Mouse (Mus musculus): ENCODE measurements around the gene Dcaf7.
A peak's percentile ranks its signal among the peaks of the same experiment; 100 is the strongest.

The Dcaf7 gene

GRCm38 (mm10) chr11:106045256-106045655 lies 8.6 kb downstream of the Dcaf7 start:
- no peak for DNase-seq

GRCm38 (mm10) chr11:106045780-106046179 lies 9.1 kb downstream of the Dcaf7 start:
- DNase-seq, result no peak

DNA sequence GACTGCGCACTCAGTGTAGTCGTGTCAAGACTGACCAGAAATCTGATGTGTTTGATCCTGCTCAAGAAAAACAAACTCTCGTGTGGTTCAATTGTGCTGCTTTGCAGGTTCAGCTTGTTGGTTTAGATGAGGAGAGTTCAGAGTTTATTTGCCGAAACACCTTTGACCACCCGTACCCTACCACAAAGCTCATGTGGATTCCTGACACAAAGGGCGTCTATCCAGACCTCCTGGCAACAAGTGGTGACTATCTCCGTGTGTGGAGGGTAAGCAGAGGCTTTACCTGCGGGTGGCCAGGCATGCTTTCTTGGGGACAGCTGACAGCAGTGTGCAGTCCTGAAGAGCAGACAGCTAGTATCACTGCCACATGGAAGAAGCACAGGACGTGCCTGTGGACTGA lies 9.9 kb downstream of the Dcaf7 start:
- DNase-seq, result no peak

GRCm38 (mm10) chr11:106053921-106054320 lies 17.2 kb downstream of the Dcaf7 start:
- DNase-seq, result no peak

GRCm38 (mm10) chr11:106054600-106054999 lies 17.9 kb downstream of the Dcaf7 start:
- DNase-seq, result no peak

DNA sequence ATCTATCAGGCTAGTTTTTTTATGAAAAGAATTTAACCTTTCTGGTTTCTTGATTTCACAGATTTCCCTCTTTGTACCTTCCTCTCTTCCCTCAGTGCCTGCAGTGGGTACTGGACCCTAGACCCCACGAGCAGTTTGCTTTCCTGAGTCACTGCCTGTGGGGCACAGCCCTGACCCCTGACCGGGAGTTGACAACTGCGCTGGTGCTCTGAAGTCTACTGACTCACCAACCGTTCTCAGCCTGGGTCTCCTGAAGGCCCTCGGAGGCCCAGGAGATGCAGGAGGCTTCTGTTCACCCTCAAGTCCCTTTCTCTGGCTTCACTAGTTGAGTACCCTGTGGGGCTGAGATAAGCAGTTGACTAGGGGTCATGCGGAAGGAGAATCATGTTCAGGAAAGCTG lies 18.7 kb downstream of the Dcaf7 start:
- no peak for DNase-seq

DNA sequence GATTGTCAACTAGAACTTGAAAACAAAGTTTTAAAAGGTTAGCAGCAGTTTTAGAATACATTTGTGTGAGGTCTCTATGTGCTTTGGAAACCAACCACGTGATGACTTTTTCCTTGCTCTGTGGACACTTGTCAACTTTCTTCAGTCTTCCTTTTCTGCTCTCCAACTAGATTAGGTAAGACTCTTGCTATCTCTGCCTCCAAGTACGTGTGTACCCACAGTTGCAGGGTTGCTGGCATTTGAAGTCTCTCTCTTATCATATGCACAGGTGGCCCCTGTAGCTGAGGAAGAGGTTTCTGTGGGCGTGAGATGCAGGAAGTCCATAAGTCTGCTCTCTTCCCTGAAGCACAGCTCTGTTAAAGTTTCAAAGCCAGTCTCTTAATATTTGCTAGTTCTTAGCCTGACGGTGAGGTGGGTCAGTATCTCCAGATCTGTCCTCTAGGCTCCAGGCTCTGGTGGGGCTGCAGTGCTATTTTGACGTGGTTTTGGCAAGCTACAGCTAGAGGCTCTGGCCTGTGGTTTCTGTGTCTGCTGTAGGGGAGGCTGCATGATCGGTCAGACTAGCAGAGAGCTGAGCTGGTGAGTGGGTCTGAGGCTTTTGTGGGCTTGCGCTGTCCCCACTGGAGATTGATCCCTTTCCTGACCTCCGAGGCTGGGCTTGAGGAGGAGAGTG lies 20.3 kb downstream of the Dcaf7 start:
- no peak for DNase-seq

DNA sequence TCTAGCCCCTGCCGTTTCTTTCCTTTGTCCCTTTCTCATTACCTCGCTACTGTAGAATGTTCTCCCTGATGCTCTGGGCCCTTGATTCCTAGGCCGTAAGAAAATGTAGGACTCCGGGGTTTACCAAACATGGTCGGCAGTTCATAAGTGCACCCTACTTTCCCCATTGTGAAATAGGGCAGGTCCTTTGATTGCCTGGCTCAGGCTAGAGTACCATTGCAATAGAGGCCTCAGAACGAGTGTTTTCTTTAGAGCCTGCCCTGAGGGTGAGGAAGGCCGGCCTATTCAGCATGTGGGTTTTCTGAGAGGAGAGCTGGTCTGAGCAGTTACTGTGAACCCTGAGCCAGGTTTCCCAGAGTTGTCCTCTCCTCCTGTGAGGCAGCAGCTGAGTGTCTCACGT lies 21.3 kb downstream of the Dcaf7 start:
- no peak for DNase-seq

DNA sequence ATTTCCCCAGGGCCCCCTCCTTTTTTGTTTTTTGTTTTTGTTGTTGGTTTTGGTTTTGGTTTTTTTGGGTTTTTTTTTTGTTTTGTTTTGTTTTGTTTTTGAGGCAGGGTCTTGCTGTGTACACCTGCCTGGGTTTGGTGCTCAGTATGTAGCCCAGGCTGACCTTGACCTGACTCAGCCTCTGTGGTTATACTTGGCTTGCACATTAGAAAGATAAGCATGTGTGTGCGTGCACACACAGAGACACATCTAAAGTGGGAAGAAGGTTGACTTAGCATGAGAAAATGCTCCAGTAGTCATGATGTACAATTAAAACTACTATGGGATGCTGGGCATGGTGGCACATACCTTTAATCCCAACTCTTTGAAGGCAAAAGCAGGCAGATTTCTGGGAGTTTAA lies 23.9 kb downstream of the Dcaf7 start:
- no peak for DNase-seq

GRCm38 (mm10) chr11:106061311-106061710 lies 24.6 kb downstream of the Dcaf7 start:
- DNase-seq, result no peak

GRCm38 (mm10) chr11:106063756-106064155 lies 27.1 kb downstream of the Dcaf7 start:
- DNase-seq, result no peak

GRCm38 (mm10) chr11:106065073-106065922 lies 28.6 kb downstream of the Dcaf7 start:
- DNase-seq, result no peak

DNA sequence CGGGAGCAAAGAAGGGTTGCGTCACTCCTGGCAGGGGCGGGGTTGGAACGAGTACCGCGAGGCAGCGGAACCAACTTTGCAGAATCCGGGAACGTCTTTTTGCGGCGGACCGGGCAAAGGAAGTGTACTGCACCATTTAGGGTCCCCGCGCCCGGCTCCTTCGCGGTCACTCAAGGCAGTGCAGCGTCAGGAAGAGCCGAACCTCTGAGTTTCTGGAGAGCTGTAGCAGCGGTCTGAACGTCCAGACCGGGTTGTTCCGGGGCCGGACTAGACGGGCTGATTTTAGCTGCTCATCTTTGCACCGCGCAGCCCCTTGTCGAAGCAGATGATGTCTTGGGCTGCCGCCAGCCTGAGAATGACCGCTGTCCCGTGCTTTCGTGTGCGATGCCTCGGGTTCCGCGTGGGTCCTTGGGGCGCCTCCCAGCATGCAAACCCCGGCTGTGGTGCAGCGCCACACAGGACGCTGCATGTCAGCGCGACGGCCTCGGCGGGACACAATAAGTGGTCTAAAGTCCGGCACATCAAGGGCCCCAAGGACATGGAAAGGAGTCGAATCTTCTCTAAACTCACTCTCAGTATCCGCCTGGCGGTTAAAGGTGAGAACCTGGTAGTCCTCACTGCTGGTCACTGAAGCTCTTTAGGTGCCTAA lies 29.4 kb downstream of the Dcaf7 start, which contains the start of gene Taco1:
Gene Taco1 (plus strand): TSS at position 139 of the 649 bp plus-strand sequence.
- DNase-seq, result peak; percentile 98

DNA sequence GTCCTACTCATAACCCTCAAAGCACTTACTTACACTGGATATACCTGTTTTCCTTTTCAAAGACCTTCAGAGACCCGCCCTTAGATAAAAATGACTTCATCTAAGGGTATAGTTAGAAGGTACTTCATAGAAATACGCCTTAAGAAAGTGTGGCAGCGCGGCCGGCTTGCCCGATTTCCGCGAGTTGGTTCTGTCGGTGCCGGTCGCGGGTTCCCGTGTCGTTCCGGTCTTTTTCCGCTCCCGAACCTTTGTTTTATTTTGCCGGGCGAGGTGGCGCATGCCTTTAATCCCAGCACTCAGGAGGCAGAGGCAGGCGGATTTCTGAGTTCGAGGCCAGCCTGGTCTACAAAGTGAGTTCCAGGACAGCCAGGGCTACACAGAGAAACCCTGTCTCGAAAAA lies 29.9 kb downstream of the Dcaf7 start:
- DNase-seq, result peak; percentile 62 to 67

DNA sequence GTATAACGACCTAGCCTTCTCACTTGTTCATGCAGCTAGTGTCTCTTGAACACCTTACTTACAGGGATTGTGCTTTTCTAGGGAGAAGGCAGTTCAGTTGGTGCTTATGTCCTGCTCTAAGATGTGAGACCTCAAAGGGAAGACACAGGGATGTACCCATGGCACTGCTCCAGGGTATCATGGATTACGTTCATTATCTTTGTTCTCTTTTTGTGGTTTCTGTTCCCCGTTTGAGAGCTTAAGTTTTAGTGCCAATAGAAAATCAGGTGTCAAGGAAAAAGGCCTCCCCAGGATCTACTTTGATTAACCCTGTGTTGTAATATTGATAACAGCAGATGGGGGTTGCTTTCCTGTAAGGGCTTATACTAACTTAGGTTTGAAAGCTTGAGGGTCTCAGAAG lies 37.1 kb downstream of the Dcaf7 start:
- no peak for DNase-seq

GRCm38 (mm10) chr11:106076321-106076720 lies 39.6 kb downstream of the Dcaf7 start:
- peak; percentile 75 to 81 for DNase-seq

- DNase-seq, result peak; percentile 99 to 100
Measured at GRCm38 (mm10) chr11:106083708-106084701, 47.3 kb downstream of the Dcaf7 start, which contains the start of gene Map3k3. TSS of gene Map3k3 (plus strand) at chr11:106084613.

DNA sequence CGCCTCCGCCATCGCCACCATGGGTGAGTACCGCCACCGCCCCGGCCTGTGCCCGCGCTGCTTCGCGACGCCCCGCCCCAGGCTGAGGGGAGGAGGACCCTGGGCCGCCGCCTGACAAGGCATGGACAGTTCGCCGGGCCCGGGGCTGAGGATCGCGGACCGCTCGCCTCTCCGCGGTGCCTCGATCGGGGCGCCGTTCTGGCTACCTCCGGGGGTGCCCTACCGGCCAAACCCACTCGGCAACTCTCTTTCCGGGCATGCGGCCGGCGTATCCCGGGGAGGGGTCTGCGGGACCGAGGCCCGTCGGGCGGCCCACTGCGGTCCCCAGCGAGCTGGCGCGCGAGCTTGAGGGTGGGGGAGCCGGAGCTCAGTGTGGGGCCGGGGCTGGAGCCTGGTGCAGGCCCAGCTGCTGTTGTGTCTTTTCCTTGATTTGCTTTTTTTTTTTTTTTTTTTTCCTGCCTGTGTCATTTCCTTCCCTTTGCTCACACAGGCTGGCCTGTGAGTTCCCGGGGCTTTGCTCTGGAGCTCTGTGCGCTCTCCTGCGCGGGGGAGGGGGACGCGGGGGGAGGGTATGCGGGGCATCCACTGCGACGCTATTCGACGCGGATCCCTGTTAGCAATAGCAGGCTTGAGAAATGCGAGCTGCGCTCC lies 48.4 kb downstream of the Dcaf7 start:
- peak; percentile 80 to 91 for DNase-seq

DNA sequence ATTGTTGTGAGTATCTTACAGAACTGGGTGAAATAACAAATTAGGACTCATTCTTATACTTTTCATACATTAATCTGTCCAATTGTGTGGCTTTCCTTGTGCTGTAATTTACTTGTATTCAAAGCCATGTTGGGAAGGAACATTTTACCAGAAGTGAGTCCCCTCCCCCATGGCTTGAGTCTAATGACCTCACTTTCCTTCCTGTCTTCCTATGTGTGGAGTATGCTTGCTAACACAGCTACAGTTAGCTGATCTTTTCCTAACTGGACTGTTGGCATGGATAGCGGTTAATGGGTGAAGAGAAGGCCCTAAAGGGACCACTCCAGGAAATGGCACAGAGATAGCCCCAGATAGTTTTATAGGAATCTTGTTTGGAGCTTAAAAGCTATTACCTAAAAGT lies 61.6 kb downstream of the Dcaf7 start:
- peak in 1 of 2 experiments; percentile 31 for DNase-seq

DNA sequence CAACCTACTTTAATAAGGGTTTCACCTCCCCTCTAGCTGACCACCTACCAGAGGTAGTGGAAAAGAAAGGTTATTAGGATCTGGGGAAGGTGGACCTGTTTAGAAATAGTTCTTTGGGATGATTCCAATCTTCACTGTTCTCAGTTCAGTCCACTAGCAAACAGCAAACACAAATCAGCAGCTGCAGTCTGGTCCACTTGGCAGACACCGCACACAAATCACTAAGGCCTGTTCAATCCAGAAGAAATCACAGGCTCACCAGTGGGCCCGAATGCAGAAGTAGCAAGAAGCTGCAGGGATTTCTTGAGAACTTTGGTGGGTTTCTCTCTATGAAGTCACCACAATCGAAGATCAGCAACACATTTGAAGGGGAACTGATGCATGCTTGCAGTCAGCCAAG lies 66.2 kb downstream of the Dcaf7 start:
- DNase-seq, result no peak

- DNase-seq, result no peak
Measured at GRCm38 (mm10) chr11:106106047-106106587, 69.4 kb downstream of the Dcaf7 start.

All from kidney, postnatal 25 days (tissue).